Mouse (Mus musculus) lung, postnatal 10 days (tissue): Measurements from ENCODE around the gene Mpzl1.

Source experiments
- DNase-seq: peaks from one replicate; pipeline ENCODE4 v3.0.0; 2021

The Mpzl1 gene

DNA sequence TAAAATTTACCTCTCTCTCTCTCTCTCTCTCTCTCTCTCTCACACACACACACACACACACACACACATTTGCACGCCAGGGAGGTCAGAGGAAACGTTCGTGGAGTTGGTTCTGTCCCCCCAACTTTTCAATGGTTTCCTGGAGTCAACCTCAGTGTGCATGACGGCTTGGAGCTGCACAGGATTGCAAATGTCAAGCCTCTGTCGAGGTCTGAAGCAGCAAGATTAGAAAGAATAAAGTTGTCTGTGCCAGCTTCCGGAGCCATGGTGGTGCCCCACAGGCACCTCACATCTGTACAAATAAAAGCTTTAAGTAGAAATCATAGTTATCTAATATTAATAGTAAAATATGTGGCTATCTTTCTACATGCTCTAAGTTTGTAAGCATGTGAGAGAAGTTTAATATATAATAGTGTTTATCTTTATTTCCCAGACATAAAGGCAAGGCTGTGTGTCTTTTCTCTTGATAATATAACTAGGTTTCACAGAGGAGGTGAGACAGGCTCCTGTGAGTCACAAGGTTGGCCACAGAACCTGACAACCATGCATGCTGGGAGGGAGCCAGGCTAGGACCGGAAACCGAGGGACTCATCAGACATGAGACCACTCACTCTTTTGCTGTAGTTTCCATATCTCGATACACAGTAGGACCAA, 57.8 kb downstream of the Mpzl1 start:
- DNase-seq, result no peak

DNA sequence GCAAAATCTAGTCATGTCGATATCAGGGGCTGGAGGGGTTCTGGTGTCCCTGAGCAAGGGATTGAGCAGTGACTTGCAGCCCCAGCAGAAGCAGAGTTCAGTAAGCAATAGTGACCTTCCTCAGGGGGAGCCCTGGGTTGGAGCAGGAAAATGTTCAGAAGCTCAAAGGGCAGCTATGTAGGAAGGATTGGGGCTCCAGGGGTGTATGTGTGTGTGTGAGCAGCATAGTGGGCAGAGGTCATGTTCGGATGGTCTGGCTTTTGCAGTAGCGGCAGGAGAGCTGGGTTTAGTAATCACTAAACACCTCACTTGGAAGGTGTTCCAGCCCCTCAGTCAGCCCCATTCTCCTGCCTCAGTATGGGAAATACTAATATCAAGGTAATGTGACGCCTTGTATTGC, 58.3 kb downstream of the Mpzl1 start:
- no peak for DNase-seq

DNA sequence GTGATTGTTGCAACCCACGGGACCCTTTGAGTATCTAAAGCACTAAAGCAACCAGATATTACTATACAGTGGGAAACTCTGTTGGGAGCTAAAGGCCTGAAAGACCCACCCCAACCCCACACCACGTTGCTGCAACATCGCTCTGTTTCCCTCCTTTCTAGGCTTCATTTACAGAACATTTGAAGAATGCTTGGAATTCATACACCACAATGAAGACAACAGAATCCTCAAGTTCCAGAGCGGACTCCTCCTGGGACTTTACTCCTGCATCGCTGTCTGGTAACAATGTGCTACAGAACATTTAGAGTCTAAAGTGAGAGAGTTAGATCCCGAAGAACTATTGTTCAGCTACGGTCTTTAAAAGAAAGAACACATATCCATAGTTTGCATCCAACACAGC, 66.9 kb downstream of the Mpzl1 start:
- no peak for DNase-seq

DNA sequence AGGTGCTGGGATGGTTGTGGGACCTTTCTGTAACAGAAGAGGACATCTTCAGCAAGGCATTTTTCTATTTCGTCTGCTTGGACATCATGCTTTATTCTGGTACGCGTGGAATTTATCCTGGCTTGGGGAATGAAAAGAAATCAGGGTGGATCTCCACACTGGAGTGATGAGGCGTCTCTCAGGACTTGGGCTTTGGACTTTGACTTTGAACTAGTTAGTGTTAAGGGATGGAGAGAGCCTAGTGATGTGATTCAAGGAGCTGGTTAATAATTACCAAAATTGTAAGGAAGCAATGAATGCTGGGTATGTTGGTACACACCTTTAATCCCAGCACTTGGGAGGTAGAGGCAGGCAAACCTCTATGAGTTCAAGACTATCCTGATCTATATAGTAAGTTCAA, 69.1 kb downstream of the Mpzl1 start:
- no peak for DNase-seq

DNA sequence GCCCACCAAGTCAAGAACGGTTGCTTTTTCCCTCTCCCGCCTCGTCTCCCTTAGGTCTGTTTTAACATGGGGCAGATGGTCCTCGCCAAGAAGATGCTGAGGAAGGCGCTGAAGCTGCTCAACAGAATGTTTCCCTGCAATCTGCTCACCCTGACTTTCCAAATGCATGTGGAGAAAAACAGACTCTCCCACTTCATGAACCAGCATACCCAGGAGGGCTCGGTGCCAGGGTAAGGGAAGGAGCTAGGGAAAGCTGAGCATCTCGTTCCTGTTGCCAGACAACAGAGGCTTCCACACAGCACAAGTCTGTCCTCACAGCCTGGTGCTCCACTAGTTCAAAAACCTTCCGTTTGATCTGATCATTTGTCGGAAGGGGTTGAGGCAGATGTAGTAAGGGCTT, 75.3 kb downstream of the Mpzl1 start:
- no peak for DNase-seq

DNA sequence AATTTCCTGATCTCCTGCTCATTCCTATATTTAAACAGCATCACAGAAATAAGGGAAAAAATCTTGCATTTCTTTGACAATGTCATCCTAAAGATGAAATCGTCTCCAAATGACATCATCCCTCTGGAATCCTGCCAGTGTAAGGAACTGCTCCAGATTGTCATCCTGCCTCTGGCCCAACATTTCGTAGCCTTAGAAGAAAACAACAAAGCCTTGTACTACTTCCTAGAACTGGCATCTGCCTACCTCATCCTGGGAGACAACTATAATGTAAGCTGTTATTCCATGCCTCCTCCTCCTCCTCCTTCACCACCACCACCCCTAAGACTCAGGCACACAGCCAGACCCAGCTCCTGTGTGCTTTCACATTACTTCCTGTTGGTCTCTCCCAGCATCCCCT, 77.6 kb downstream of the Mpzl1 start:
- peak; percentile 37 for DNase-seq
